Mouse (Mus musculus) layer of hippocampus, postnatal 10 days (tissue): ENCODE data around the gene Adamts7. TPM values are rescaled to one million over a fixed set of nuclear protein-coding genes. Genes with fewer than 3 reads are reported as not detected.

Experiments used
- DNase-seq, 2 experiments: peaks; one replicate each; pipeline ENCODE4 v3.0.0; 2021; ENCODE audit warnings: low spot score in 2 of 2
- long read RNA-seq: library from polyadenylated mRNA; stranded (forward); transcript quantifications from one replicate; pipeline ENCODE4 v2.0.0, GENCODE M21; 2023
- total RNA-seq, 2 experiments: library from RNA; stranded (reverse); gene quantifications; 2 replicates each; pipeline ENCODE4 v1.2.3; 2021

The Adamts7 gene
- 1 to 10 TPM; 2.7 to 3.5 TPM for total RNA-seq
- long read RNA-seq, result 0 reads

- peak; percentile 47 to 53 for DNase-seq
These were observed at the start of gene Adamts7 for GRCm38 (mm10) chr9:90162926-90163748. TSS of gene Adamts7 (plus strand) at chr9:90163069.

GRCm38 (mm10) chr9:90113151-90113550, 49.7 kb upstream of the Adamts7 start:
- DNase-seq, result no peak

- peak; percentile 89 to 92 for DNase-seq
These were observed 49.0 kb upstream of the Adamts7 start for GRCm38 (mm10) chr9:90113651-90114566.

- peak; percentile 96 to 98 for DNase-seq
These were observed 48.1 kb upstream of the Adamts7 start, which contains the start of gene Morf4l1 for GRCm38 (mm10) chr9:90114567-90115307. TSS of gene Morf4l1 (minus strand) at chr9:90114774.

GRCm38 (mm10) chr9:90115308-90115700, 47.6 kb upstream of the Adamts7 start:
- no peak for DNase-seq

- no peak for DNase-seq
These were observed 45.6 kb upstream of the Adamts7 start for GRCm38 (mm10) chr9:90117234-90117633.

- no peak for DNase-seq
These were observed 40.6 kb upstream of the Adamts7 start for GRCm38 (mm10) chr9:90122246-90122740.

- DNase-seq, result no peak
These were observed 38.6 kb upstream of the Adamts7 start for GRCm38 (mm10) chr9:90124156-90124872.

- no peak for DNase-seq
These were observed 38.0 kb upstream of the Adamts7 start for GRCm38 (mm10) chr9:90124873-90125245.

GRCm38 (mm10) chr9:90125416-90126099, 37.3 kb upstream of the Adamts7 start:
- DNase-seq, result no peak

GRCm38 (mm10) chr9:90126260-90127010, 36.4 kb upstream of the Adamts7 start:
- DNase-seq, result peak; percentile 55 to 76

- DNase-seq, result no peak
These were observed 35.7 kb upstream of the Adamts7 start for GRCm38 (mm10) chr9:90127146-90127545.

GRCm38 (mm10) chr9:90128636-90129201, 34.1 kb upstream of the Adamts7 start:
- DNase-seq, result no peak

GRCm38 (mm10) chr9:90133562-90134355, 29.1 kb upstream of the Adamts7 start:
- no peak for DNase-seq

GRCm38 (mm10) chr9:90135466-90135865, 27.4 kb upstream of the Adamts7 start:
- DNase-seq, result no peak

GRCm38 (mm10) chr9:90135963-90136677, 26.7 kb upstream of the Adamts7 start:
- DNase-seq, result no peak

GRCm38 (mm10) chr9:90136678-90136965, 26.2 kb upstream of the Adamts7 start:
- DNase-seq, result no peak
